Mouse (Mus musculus) myocyte (in vitro differentiated cells): Measurements from ENCODE around the gene Cdc27.

Experiments used
- E2F4 ChIP-seq: IDR thresholded peaks from one replicate; pipeline ENCODE4 v1.6.1; 2011; ENCODE audit warnings: mild to moderate bottlenecking, control low read depth, moderate library complexity; ENCODE audit not compliant: insufficient read depth
- MAX ChIP-seq: IDR thresholded peaks from one replicate; pipeline ENCODE4 v1.6.1; 2011; ENCODE audit warnings: low read depth, mild to moderate bottlenecking, control low read depth
- MYOD1 ChIP-seq, 3 experiments: IDR thresholded peaks; one replicate each; pipeline ENCODE4 v1.6.1; 2011; ENCODE audit warnings: control low read depth in 2 of 3, low read depth in 2 of 3, mild to moderate bottlenecking in 2 of 3, moderate library complexity in 1 of 3; ENCODE audit not compliant: insufficient read length in 2 of 3, control insufficient read depth in 1 of 3
- MYOG ChIP-seq, 3 experiments: IDR thresholded peaks; one replicate each; pipeline ENCODE4 v1.6.1; 2011; ENCODE audit warnings: control low read depth in 2 of 3, low read depth in 2 of 3, mild to moderate bottlenecking in 2 of 3; ENCODE audit not compliant: insufficient read length in 2 of 3, control insufficient read depth in 1 of 3, insufficient read depth in 1 of 3
- POLR2A ChIP-seq: IDR thresholded peaks from one replicate; pipeline ENCODE4 v1.6.1; 2011; ENCODE audit warnings: low read depth, mild to moderate bottlenecking, control low read depth, moderate library complexity; ENCODE audit not compliant: insufficient read length
- POLR2AphosphoS2 ChIP-seq: IDR thresholded peaks from one replicate; pipeline ENCODE4 v1.6.1; 2011; ENCODE audit warnings: low read depth, control low read depth; ENCODE audit not compliant: insufficient read length
- SRF ChIP-seq: IDR thresholded peaks from one replicate; pipeline ENCODE4 v1.6.1; 2011; ENCODE audit warnings: low read depth; ENCODE audit not compliant: control insufficient read depth, insufficient read length
- TCF12 ChIP-seq: IDR thresholded peaks from one replicate; pipeline ENCODE4 v1.6.1; 2011; ENCODE audit warnings: mild to moderate bottlenecking, control low read depth; ENCODE audit not compliant: poor library complexity, insufficient read depth, severe bottlenecking
- TCF3 ChIP-seq: IDR thresholded peaks from one replicate; pipeline ENCODE4 v1.6.1; 2011; ENCODE audit warnings: low read depth, control low read depth; ENCODE audit not compliant: insufficient read length
- USF1 ChIP-seq: IDR thresholded peaks from one replicate; pipeline ENCODE4 v1.6.1; 2011; ENCODE audit warnings: low read depth, mild to moderate bottlenecking, control low read depth, moderate library complexity

- no peak for TF ChIP-seq POLR2A
- no peak for TF ChIP-seq MYOD1 (IDR thresholded peaks at IDR 0.05; ENCODE audit: control insufficient read depth in 1 of 3, insufficient read length in 2 of 3, low read depth in 2 of 3)
- no peak for TF ChIP-seq MYOG (IDR thresholded peaks at IDR 0.05; ENCODE audit: control insufficient read depth in 1 of 3, insufficient read depth in 1 of 3, insufficient read length in 2 of 3, low read depth in 2 of 3)
- no peak for TF ChIP-seq POLR2AphosphoS2
- TF ChIP-seq E2F4, result no peak
- no peak for TF ChIP-seq MAX
- no peak for TF ChIP-seq SRF
- TF ChIP-seq TCF12, result no peak
- TF ChIP-seq TCF3, result no peak
- no peak for TF ChIP-seq USF1
Observed at GRCm38 (mm10) chr11:104461551-104461950, 88.9 kb downstream of the Cdc27 start.
